Mouse (Mus musculus): ENCODE results near the gene Borcs7. TPM values are rescaled to one million over a fixed set of nuclear protein-coding genes. Genes with fewer than 3 reads are reported as not detected.

Borcs7 gene
- polyA plus RNA-seq, 1 experiment = 4.2 TPM

DNA sequence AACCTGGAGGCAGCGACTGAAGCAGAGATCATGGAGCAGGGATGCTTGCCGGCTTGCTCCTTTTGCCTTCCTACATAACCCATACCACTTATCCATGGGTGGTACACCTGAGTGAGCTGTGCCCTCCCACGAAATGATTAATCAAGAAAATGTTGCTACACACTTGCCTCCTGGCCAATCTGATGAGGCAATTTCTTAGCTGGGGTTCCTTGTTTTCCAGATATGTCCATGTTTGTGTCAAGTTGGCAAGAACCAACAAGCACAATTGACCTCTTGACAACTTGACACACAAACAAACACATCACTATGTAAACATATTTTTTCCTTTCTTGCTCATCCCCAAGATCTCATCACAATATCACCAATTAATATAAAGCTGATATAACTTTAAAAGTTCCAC lies 14.1 kb upstream of the Borcs7 start:
- Histone ChIP-seq H3K36me3 (ENCODE audit: control insufficient read depth, insufficient read depth, low read length) (no peaks in the 10 kb centered on the region), H3K27me3 (ENCODE audit: control insufficient read depth, insufficient read depth, low read length) (no peaks in the 10 kb centered on the region), H3K4me3 (ENCODE audit: control insufficient read depth, low read depth, low read length) (no peak overlapping the region), H3K4me1 (ENCODE audit: control insufficient read depth, insufficient read depth, low read length) (no peaks in the 10 kb centered on the region), H3K27ac (ENCODE audit: control insufficient read depth, insufficient read depth, low read depth, low read length) (no peak overlapping the region)
- TF ChIP-seq CTCF (IDR thresholded peaks at IDR 0.05; ENCODE audit: control insufficient read depth, insufficient read depth, insufficient replicate concordance, low read depth, low read length) (no peak), POLR2A (IDR thresholded peaks at IDR 0.05; ENCODE audit: control insufficient read depth, low read depth, low read length) (no peak)

DNA sequence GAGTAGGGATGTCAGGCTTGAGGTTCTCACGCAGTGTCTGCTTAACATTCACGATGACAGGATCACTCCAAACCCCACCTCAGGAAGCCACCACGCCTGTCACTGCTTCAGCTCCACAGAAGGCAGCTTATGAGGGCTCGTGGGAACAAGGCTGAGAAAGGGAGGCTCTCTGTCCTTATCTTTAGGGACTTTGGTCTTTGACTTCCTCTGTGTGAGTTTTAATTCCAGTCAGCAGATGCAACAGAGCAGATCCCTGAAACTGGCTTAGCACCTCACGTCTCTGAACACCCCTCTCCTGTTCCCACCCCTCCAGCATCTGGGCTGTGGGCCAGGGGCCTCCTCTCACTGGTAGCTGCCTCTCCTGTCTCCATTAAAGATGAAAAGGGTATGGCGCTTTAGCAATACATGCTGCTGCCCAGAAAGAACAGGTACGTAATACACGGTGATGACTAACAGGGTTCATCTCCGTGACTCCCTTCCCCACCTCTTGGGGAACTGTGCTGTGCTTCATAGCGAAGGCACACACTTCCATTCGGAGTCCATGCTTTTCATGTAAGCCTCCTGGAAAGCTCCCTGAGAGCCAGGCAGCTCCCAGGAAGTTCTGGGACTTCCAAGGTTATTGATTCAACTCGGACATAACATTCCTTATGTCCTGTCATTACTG lies 9.9 kb upstream of the Borcs7 start:
- no peaks in the 10 kb centered on the region for H3K4me1 ChIP-seq (ENCODE audit: control insufficient read depth, insufficient read depth, low read length)
- no peak overlapping the region for H3K4me3 ChIP-seq (ENCODE audit: control insufficient read depth, low read depth, low read length)
- no peak for TF ChIP-seq POLR2A (IDR thresholded peaks at IDR 0.05; ENCODE audit: control insufficient read depth, low read depth, low read length)
- TF ChIP-seq CTCF (IDR thresholded peaks at IDR 0.05; ENCODE audit: control insufficient read depth, insufficient read depth, insufficient replicate concordance, low read depth, low read length) = no peak

DNA sequence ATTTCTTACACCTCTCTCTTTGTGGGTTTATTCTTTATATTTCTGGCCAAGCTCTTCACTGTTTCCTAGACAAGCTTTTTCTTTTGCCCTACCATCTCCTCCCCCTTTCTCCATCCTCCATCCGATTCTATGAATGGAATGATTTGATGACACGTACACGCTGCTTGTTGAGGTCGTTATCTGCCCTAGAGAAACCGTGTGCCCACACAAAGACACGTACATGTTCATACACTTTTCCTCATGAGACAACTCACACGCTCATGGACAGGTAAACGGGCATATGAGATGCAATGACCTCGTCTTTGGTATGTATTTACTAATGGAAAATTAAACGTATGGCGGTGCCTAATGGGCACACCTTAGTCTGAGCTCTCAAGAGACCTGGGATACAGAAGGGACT lies 681 bp downstream of the Borcs7 start:
- no peaks in the 10 kb centered on the region for H3K36me3 ChIP-seq (ENCODE audit: control insufficient read depth, insufficient read depth, low read length)
- H3K27me3 ChIP-seq (ENCODE audit: control insufficient read depth, insufficient read depth, low read length) = no peaks in the 10 kb centered on the region
- H3K4me3 ChIP-seq (ENCODE audit: control insufficient read depth, low read depth, low read length) = peak overlapping the region; percentile 97
- TF ChIP-seq CTCF (IDR thresholded peaks at IDR 0.05; ENCODE audit: control insufficient read depth, insufficient read depth, insufficient replicate concordance, low read depth, low read length) (no peak), POLR2A (IDR thresholded peaks at IDR 0.05; ENCODE audit: control insufficient read depth, low read depth, low read length) (no peak)
- peaks cover 5% of the 10 kb centered on the region; the same call in 1 of the 2 replicates for H3K4me1 ChIP-seq (ENCODE audit: control insufficient read depth, insufficient read depth, low read length)
- H3K27ac ChIP-seq (ENCODE audit: control insufficient read depth, insufficient read depth, low read depth, low read length) = peak overlapping the region; percentile 97; the same call in 1 of the 2 replicates

More for the DNA sequence above, 9.9 kb upstream of the Borcs7 start:
- no peak overlapping the region; the same call in 1 of the 2 replicates for H3K27ac ChIP-seq (ENCODE audit: control insufficient read depth, insufficient read depth, low read depth, low read length)
- H3K36me3 ChIP-seq (ENCODE audit: control insufficient read depth, insufficient read depth, low read length) = no peaks in the 10 kb centered on the region
- no peaks in the 10 kb centered on the region for H3K27me3 ChIP-seq (ENCODE audit: control insufficient read depth, insufficient read depth, low read length)

DNA sequence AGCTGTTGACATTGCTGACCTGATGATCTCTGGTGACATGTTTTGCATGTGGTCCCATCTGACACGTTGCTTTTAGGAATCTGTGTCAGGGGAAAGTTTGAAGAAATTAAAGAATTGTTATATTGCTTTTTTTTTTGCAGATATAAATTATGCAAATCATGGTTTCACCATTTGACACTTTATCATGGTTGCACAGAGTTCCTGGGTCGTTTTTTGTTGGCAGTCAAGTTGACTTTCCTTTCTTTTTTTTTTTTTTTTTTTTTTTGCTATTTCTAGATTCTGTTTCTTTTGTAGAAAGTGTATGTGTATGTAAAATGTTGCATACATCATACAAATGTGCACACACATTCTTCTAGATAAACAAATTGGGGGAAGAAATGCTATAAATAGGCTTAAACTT lies 1.4 kb downstream of the Borcs7 start:
- H3K27me3 ChIP-seq (ENCODE audit: control insufficient read depth, insufficient read depth, low read length) = no peaks in the 10 kb centered on the region
- H3K4me3 ChIP-seq (ENCODE audit: control insufficient read depth, low read depth, low read length) = no peak overlapping the region; the same call in 1 of the 2 replicates
- H3K36me3 ChIP-seq (ENCODE audit: control insufficient read depth, insufficient read depth, low read length) = no peaks in the 10 kb centered on the region
- peaks cover 5% of the 10 kb centered on the region; the same call in 1 of the 2 replicates for H3K4me1 ChIP-seq (ENCODE audit: control insufficient read depth, insufficient read depth, low read length)
- no peak for TF ChIP-seq POLR2A (IDR thresholded peaks at IDR 0.05; ENCODE audit: control insufficient read depth, low read depth, low read length)
- no peak for TF ChIP-seq CTCF (IDR thresholded peaks at IDR 0.05; ENCODE audit: control insufficient read depth, insufficient read depth, insufficient replicate concordance, low read depth, low read length)
- H3K27ac ChIP-seq (ENCODE audit: control insufficient read depth, insufficient read depth, low read depth, low read length) = no peak overlapping the region

DNA sequence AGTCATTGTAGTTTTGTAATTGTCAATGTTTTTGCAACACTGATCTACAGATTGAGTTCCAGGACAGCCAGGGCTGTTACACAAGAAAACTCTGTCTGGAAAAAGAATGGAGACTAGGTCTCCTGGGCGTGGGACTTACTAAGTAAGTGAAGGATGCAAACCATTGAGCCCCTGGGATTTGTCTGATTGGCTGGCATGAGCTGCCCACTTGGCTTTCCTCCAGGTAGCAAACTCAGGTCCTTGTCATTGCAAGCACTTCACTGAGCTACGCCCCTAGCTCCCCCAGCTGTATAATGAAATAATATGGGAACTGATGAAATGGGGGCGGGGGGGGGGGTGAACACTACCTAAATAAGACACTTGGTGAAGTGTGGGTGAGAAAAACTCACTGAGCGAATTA lies 3.4 kb downstream of the Borcs7 start:
- no peak overlapping the region for H3K27ac ChIP-seq (ENCODE audit: control insufficient read depth, insufficient read depth, low read depth, low read length)
- H3K4me3 ChIP-seq (ENCODE audit: control insufficient read depth, low read depth, low read length) = no peak overlapping the region
- H3K36me3 ChIP-seq (ENCODE audit: control insufficient read depth, insufficient read depth, low read length) = no peaks in the 10 kb centered on the region
- H3K27me3 ChIP-seq (ENCODE audit: control insufficient read depth, insufficient read depth, low read length) = no peaks in the 10 kb centered on the region
- H3K4me1 ChIP-seq (ENCODE audit: control insufficient read depth, insufficient read depth, low read length) = peaks cover 8% of the 10 kb centered on the region
- TF ChIP-seq CTCF (IDR thresholded peaks at IDR 0.05; ENCODE audit: control insufficient read depth, insufficient read depth, insufficient replicate concordance, low read depth, low read length) = no peak
- TF ChIP-seq POLR2A (IDR thresholded peaks at IDR 0.05; ENCODE audit: control insufficient read depth, low read depth, low read length) = no peak

DNA sequence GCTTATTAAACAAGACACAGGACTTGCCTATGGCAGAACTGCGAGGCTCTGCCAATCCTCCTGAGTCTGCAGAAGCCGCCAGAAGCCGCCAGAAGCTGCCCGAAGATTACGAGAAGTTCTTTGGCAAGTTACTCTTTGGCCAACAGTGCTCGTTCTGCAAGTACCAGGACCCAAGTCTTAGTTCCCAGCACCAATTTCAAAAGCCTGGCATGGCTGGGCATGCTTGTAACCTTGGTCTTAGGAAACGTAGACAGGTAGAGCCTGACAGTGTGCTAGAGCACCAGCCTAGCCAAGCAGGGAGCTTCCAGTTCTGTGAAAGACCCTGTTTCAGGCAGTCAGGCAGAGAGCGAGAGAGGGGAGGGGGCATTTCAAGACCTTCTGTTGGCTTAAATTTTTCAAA lies 6.8 kb downstream of the Borcs7 start:
- Histone ChIP-seq H3K4me1 (ENCODE audit: control insufficient read depth, insufficient read depth, low read length) (peaks cover 11% of the 10 kb centered on the region), H3K4me3 (ENCODE audit: control insufficient read depth, low read depth, low read length) (no peak overlapping the region), H3K27ac (ENCODE audit: control insufficient read depth, insufficient read depth, low read depth, low read length) (no peak overlapping the region), H3K36me3 (ENCODE audit: control insufficient read depth, insufficient read depth, low read length) (peaks cover 1% of the 10 kb centered on the region; the same call in 1 of the 2 replicates), H3K27me3 (ENCODE audit: control insufficient read depth, insufficient read depth, low read length) (no peaks in the 10 kb centered on the region)
- TF ChIP-seq CTCF (IDR thresholded peaks at IDR 0.05; ENCODE audit: control insufficient read depth, insufficient read depth, insufficient replicate concordance, low read depth, low read length) = no peak
- TF ChIP-seq POLR2A (IDR thresholded peaks at IDR 0.05; ENCODE audit: control insufficient read depth, low read depth, low read length) = no peak

DNA sequence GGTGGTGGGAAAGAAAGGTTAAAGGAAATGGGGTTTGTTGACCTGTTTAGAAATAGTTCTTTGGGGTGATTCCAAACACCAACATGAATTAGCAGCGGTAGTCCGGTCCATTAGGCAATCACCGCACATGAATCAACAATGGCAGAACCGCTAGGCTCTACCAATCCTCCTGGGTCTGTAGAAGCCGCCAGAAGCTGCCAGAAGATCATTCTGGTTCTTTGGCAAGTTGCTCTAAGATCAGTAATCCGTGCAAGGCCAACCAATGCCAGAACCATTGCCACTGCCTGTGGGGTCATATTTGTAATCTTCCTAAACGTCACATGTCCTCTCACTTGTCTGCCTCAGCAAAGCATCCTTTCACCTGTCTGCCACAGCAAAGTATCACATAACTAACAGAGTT lies 7.2 kb downstream of the Borcs7 start:
- Histone ChIP-seq H3K27me3 (ENCODE audit: control insufficient read depth, insufficient read depth, low read length) (no peaks in the 10 kb centered on the region), H3K4me3 (ENCODE audit: control insufficient read depth, low read depth, low read length) (no peak overlapping the region), H3K4me1 (ENCODE audit: control insufficient read depth, insufficient read depth, low read length) (peaks cover 11% of the 10 kb centered on the region), H3K36me3 (ENCODE audit: control insufficient read depth, insufficient read depth, low read length) (peaks cover 1% of the 10 kb centered on the region; the same call in 1 of the 2 replicates), H3K27ac (ENCODE audit: control insufficient read depth, insufficient read depth, low read depth, low read length) (no peak overlapping the region)
- TF ChIP-seq POLR2A (IDR thresholded peaks at IDR 0.05; ENCODE audit: control insufficient read depth, low read depth, low read length) = no peak
- TF ChIP-seq CTCF (IDR thresholded peaks at IDR 0.05; ENCODE audit: control insufficient read depth, insufficient read depth, insufficient replicate concordance, low read depth, low read length) = no peak
